Comparison of ENCODE assay signal across 31 mouse cellular contexts in genomic region chr11:100782568-100782967, GRCm38 (mm10). TPM values are rescaled to one million over a fixed set of nuclear protein-coding genes. Genes with fewer than 3 reads are reported as not detected.
DNase-seq lines count a peak whose midpoint lies in the region; ATAC-seq and TF ChIP-seq lines count a peak whose summit lies in the region.
"Had no signal": no experiment of that assay in that cellular context is flagged by ENCODE, and none has a peak within 500 bp of the region (broad histone marks: within the 10 kb centered on the region; RNA-seq: fewer than 3 reads in every experiment).

No protein-coding gene starts in this region.

- TF ChIP-seq POLR2A in liver, adult 2 months (IDR thresholded peaks at IDR 0.05; ENCODE audit: extremely low read depth, insufficient read depth, low read length) = no peak

- intact Hi-C loops in heart, postnatal 10 days (cut with DNase I) = no loop called here

- no peak overlapping the region for H3K4me2 ChIP-seq in heart, embryonic 13.5 days
- H3K4me2 ChIP-seq in liver, embryonic 11.5 days = no peak overlapping the region
- H3K4me2 ChIP-seq in stomach, postnatal 0 days (replicated peaks; ENCODE audit: low read depth) = no peak overlapping the region
- H3K4me2 ChIP-seq in forebrain, embryonic 16.5 days (ENCODE audit: low read length) = no peak overlapping the region
- H3K4me2 ChIP-seq: embryonic facial prominence, embryonic 12.5 days; limb, embryonic 12.5 days; liver, embryonic 13.5 days; lung, embryonic 14.5 days had no signal

- H3K79me2 ChIP-seq in liver, adult 2 months (ENCODE audit: control insufficient read depth, insufficient read depth, low read length) = no peaks in the 10 kb centered on the region

- WGBS in heart, embryonic 13.5 days = 84% methylated on average over 13 of the region's 13 CpGs
- WGBS in liver, adult 2 months = 68% methylated on average over 13 of the region's 13 CpGs
- 88% methylated on average over 13 of the region's 13 CpGs for WGBS in liver, embryonic 11.5 days
- 85% methylated on average over 13 of the region's 13 CpGs for WGBS in stomach, postnatal 0 days
- 90% methylated on average over 13 of the region's 13 CpGs for WGBS in forebrain, embryonic 16.5 days

- no peak for DNase-seq in heart, postnatal 10 days
- peak; percentile 70 for DNase-seq in liver, adult 2 months (ENCODE audit: extremely low read depth, low read depth, low spot score)
- DNase-seq in liver, embryonic 11.5 days (ENCODE audit: low spot score) = no peak
- peak; percentile 90 to 93 for DNase-seq in kidney, adult 8-10 months
- no peak for DNase-seq in stomach, postnatal 0 days (ENCODE audit: low spot score)
- no peak for DNase-seq in frontal cortex, postnatal 36 days (ENCODE audit: low spot score in 2 of 2)
- DNase-seq: adrenal gland, adult 2 months; cerebellum, adult 2 months; cerebellum, postnatal 25 days; gastrocnemius, adult 2 months; liver, embryonic 13.5 days; right cerebral cortex, adult 18-20 months; right cerebral cortex, postnatal 4 days; thymus, postnatal 25 days had no signal

- H3K9ac ChIP-seq in heart, embryonic 13.5 days = no peak overlapping the region
- no peak overlapping the region for H3K9ac ChIP-seq in liver, adult 2 months (ENCODE audit: low read depth, low read length)
- no peak overlapping the region for H3K9ac ChIP-seq in liver, embryonic 11.5 days (ENCODE audit: low read depth, low read length)
- H3K9ac ChIP-seq in stomach, postnatal 0 days (ENCODE audit: low read length) = no peak overlapping the region
- no peak overlapping the region for H3K9ac ChIP-seq in forebrain, embryonic 16.5 days (replicated peaks; ENCODE audit: low read depth, low read length)
- H3K9ac ChIP-seq: embryonic facial prominence, embryonic 12.5 days; limb, embryonic 12.5 days; liver, embryonic 13.5 days; lung, embryonic 14.5 days had no signal

- peaks cover 6% of the 10 kb centered on the region for H3K4me1 ChIP-seq in heart, embryonic 13.5 days
- H3K4me1 ChIP-seq in liver, adult 2 months (ENCODE audit: control insufficient read depth, insufficient read depth, low read length) = no peaks in the 10 kb centered on the region
- H3K4me1 ChIP-seq in liver, embryonic 11.5 days (replicated peaks; ENCODE audit: control insufficient read depth, insufficient read depth, low read length) = 0 out of 2 replicates have a peak, but pooled peaks cover 6% of the 10 kb centered on the region
- H3K4me1 ChIP-seq in stomach, postnatal 0 days (replicated peaks; ENCODE audit: control insufficient read depth, insufficient read depth) = no peaks in the 10 kb centered on the region
- H3K4me1 ChIP-seq in forebrain, embryonic 16.5 days (replicated peaks; ENCODE audit: control insufficient read depth, insufficient read depth, low read length) = no peaks in the 10 kb centered on the region

- no peak for TF ChIP-seq CTCF in liver, adult 2 months (IDR thresholded peaks at IDR 0.05; ENCODE audit: low read depth, low read length)
- TF ChIP-seq CTCF in stomach, postnatal 0 days (IDR thresholded peaks at IDR 0.05; ENCODE audit: low read depth) = no peak

- H3K4me3 ChIP-seq in heart, embryonic 13.5 days = no peak overlapping the region
- H3K4me3 ChIP-seq in liver, adult 2 months (ENCODE audit: insufficient read depth, low read depth, low read length) = no peak overlapping the region
- no peak overlapping the region for H3K4me3 ChIP-seq in liver, embryonic 11.5 days (ENCODE audit: low read depth, low read length)
- no peak overlapping the region for H3K4me3 ChIP-seq in stomach, postnatal 0 days (ENCODE audit: low read depth, low read length)
- no peak overlapping the region for H3K4me3 ChIP-seq in forebrain, embryonic 16.5 days (replicated peaks; ENCODE audit: low read length)
- H3K4me3 ChIP-seq: embryonic facial prominence, embryonic 12.5 days; gastrocnemius, adult 2 months; layer of hippocampus, adult 2 months; limb, embryonic 12.5 days; liver, embryonic 13.5 days had no signal

- TF ChIP-seq EP300 in stomach, postnatal 0 days (optimal IDR thresholded peaks at IDR 0.05) = no peak

- H3K9me3 ChIP-seq in heart, embryonic 13.5 days = no peaks in the 10 kb centered on the region
- no peaks in the 10 kb centered on the region for H3K9me3 ChIP-seq in liver, embryonic 11.5 days (ENCODE audit: control insufficient read depth, low read length)
- no peaks in the 10 kb centered on the region for H3K9me3 ChIP-seq in stomach, postnatal 0 days (ENCODE audit: control insufficient read depth, low read length)
- H3K9me3 ChIP-seq in forebrain, embryonic 16.5 days (ENCODE audit: control insufficient read depth, low read length) = no peaks in the 10 kb centered on the region
- H3K9me3 ChIP-seq: embryonic facial prominence, embryonic 12.5 days; limb, embryonic 12.5 days; liver, embryonic 13.5 days had no signal

- H3K27ac ChIP-seq in heart, embryonic 13.5 days (replicated peaks) = 0 out of 2 replicates have a peak overlapping the region, but pooled peaks have one; percentile 4
- peak overlapping the region; percentile 4; the same call in 1 of the 2 replicates for H3K27ac ChIP-seq in liver, adult 2 months (replicated peaks; ENCODE audit: insufficient read depth, low read depth, low read length)
- H3K27ac ChIP-seq in liver, embryonic 11.5 days (ENCODE audit: low read depth, low read length) = no peak overlapping the region
- no peak overlapping the region for H3K27ac ChIP-seq in stomach, postnatal 0 days (replicated peaks)
- H3K27ac ChIP-seq in forebrain, embryonic 16.5 days (ENCODE audit: low read length) = no peak overlapping the region
- H3K27ac ChIP-seq: embryonic facial prominence, embryonic 12.5 days; hindbrain, postnatal 0 days; layer of hippocampus, adult 2 months; limb, embryonic 12.5 days; liver, embryonic 13.5 days; macrophage had no signal

- peaks cover 87% of the 10 kb centered on the region for H3K36me3 ChIP-seq in heart, embryonic 13.5 days
- peaks cover 49% of the 10 kb centered on the region for H3K36me3 ChIP-seq in liver, adult 2 months (ENCODE audit: control insufficient read depth, insufficient read depth, low read length)
- peaks cover 31% of the 10 kb centered on the region for H3K36me3 ChIP-seq in liver, embryonic 11.5 days (ENCODE audit: control insufficient read depth, insufficient read depth, low read length)
- peaks cover 15% of the 10 kb centered on the region for H3K36me3 ChIP-seq in stomach, postnatal 0 days (ENCODE audit: control insufficient read depth, insufficient read depth, low read length)
- H3K36me3 ChIP-seq in forebrain, embryonic 16.5 days (ENCODE audit: control insufficient read depth, insufficient read depth) = peaks cover 2% of the 10 kb centered on the region; the same call in 1 of the 2 replicates

- ATAC-seq in heart, embryonic 13.5 days (ENCODE audit: extremely low read depth, insufficient number of reproducible peaks, low FRiP score, low TSS enrichment) = no peak
- ATAC-seq in liver, embryonic 11.5 days (replicated peaks; ENCODE audit: low FRiP score) = no peak
- 0 out of 2 replicates have a peak, but pooled peaks have one; percentile 7 for ATAC-seq in stomach, postnatal 0 days (ENCODE audit: low FRiP score, low TSS enrichment)
- no peak for ATAC-seq in forebrain, embryonic 16.5 days
- ATAC-seq: CD4-positive, CD25-positive, alpha-beta regulatory T cell, adult 4 months; hindbrain, postnatal 0 days; intestine, embryonic 16.5 days had no signal

- no peaks in the 10 kb centered on the region for H3K27me3 ChIP-seq in heart, embryonic 13.5 days (replicated peaks)
- H3K27me3 ChIP-seq in liver, adult 2 months (ENCODE audit: control insufficient read depth, insufficient read depth, low read length) = no peaks in the 10 kb centered on the region
- H3K27me3 ChIP-seq in liver, embryonic 11.5 days (replicated peaks; ENCODE audit: control insufficient read depth, insufficient read depth, low read length) = no peaks in the 10 kb centered on the region
- no peaks in the 10 kb centered on the region for H3K27me3 ChIP-seq in stomach, postnatal 0 days (ENCODE audit: control insufficient read depth, insufficient read depth, low read length)
- no peaks in the 10 kb centered on the region for H3K27me3 ChIP-seq in forebrain, embryonic 16.5 days (replicated peaks; ENCODE audit: control insufficient read depth, insufficient read depth, low read length)
- H3K27me3 ChIP-seq: embryonic facial prominence, embryonic 12.5 days; limb, embryonic 12.5 days; liver, embryonic 13.5 days had no signal

RNA-seq across cellular contexts. Expression of gene Ghdc, which starts 11.8 kb away (rescaled TPM):
- polyA plus RNA-seq in heart, embryonic 13.5 days (2015; fragmentation: Nextera tagmentation; extraction: Ambion mirVana) = 6.0 and 7.2 TPM in 2 replicates
- total RNA-seq in heart, postnatal 10 days (2021) = 10 to 100 TPM; 10.4 to 12.6 TPM
- total RNA-seq in liver, adult 2 months (2014; rRNA removed) = 7.1 and 8.5 TPM in 2 replicates
- polyA plus RNA-seq in liver, adult 2 months (2012; rRNA removed) = 17.0 and 17.5 TPM in 2 replicates
- polyA plus RNA-seq in liver, embryonic 11.5 days (2014; fragmentation: Nextera tagmentation; extraction: Ambion mirVana) = 3.1 and 3.8 TPM in 2 replicates
- polyA plus RNA-seq in stomach, postnatal 0 days (2015; fragmentation: Nextera tagmentation; extraction: Ambion mirVana) = 3.6 and 3.9 TPM in 2 replicates
- polyA plus RNA-seq in forebrain, embryonic 16.5 days (2015; fragmentation: Nextera tagmentation; extraction: Ambion mirVana) = 2.5 and 5.0 TPM in 2 replicates

RNA-seq across cellular contexts. Expression of gene Hcrt, which starts 19.8 kb away (rescaled TPM):
- polyA plus RNA-seq in heart, embryonic 13.5 days (2015; fragmentation: Nextera tagmentation; extraction: Ambion mirVana) = not detected in 2 replicates
- total RNA-seq in heart, postnatal 10 days (2021) = not detected
- total RNA-seq in liver, adult 2 months (2014; rRNA removed) = not detected in 2 replicates
- polyA plus RNA-seq in liver, adult 2 months (2012; rRNA removed) = not detected in 2 replicates
- polyA plus RNA-seq in liver, embryonic 11.5 days (2014; fragmentation: Nextera tagmentation; extraction: Ambion mirVana) = not detected in 2 replicates
- not detected in 2 replicates for polyA plus RNA-seq in stomach, postnatal 0 days (2015; fragmentation: Nextera tagmentation; extraction: Ambion mirVana)
- 0.92 TPM in 1 of 2 replicates, not detected in the other for polyA plus RNA-seq in forebrain, embryonic 16.5 days (2015; fragmentation: Nextera tagmentation; extraction: Ambion mirVana)
- total RNA-seq: adrenal gland, adult 2 months; gastrocnemius, adult 2 months; gastrocnemius, postnatal 4 days; hindbrain, postnatal 0 days; layer of hippocampus, adult 2 months; left cerebral cortex, postnatal 14 days; MEL had no signal
- polyA plus RNA-seq: adrenal gland, adult 2 months; CD4-positive, CD25-positive, alpha-beta regulatory T cell, adult 4 months; cerebellum, adult 2 months; embryonic facial prominence, embryonic 12.5 days; forebrain, embryonic 11.5 days; heart, embryonic 14.5 days; hindbrain, embryonic 11.5 days; intestine, embryonic 16.5 days; limb, embryonic 12.5 days; liver, embryonic 13.5 days; lung, embryonic 14.5 days; macrophage; stomach, embryonic 14.5 days had no signal

RNA-seq across cellular contexts. Expression of gene Kcnh4, which starts 22.8 kb away (rescaled TPM):
- polyA plus RNA-seq in heart, embryonic 13.5 days (2015; fragmentation: Nextera tagmentation; extraction: Ambion mirVana) = not detected in 2 replicates
- total RNA-seq in heart, postnatal 10 days (2021) = not detected
- not detected in 2 replicates for total RNA-seq in liver, adult 2 months (2014; rRNA removed)
- not detected in 2 replicates for polyA plus RNA-seq in liver, adult 2 months (2012; rRNA removed)
- polyA plus RNA-seq in liver, embryonic 11.5 days (2014; fragmentation: Nextera tagmentation; extraction: Ambion mirVana) = not detected in 2 replicates
- polyA plus RNA-seq in stomach, postnatal 0 days (2015; fragmentation: Nextera tagmentation; extraction: Ambion mirVana) = 0.06 TPM in 2 replicates
- polyA plus RNA-seq in forebrain, embryonic 16.5 days (2015; fragmentation: Nextera tagmentation; extraction: Ambion mirVana) = 3.5 and 6.8 TPM in 2 replicates
- total RNA-seq: gastrocnemius, adult 2 months had no signal
- polyA plus RNA-seq: CD4-positive, CD25-positive, alpha-beta regulatory T cell, adult 4 months; heart, embryonic 14.5 days; limb, embryonic 12.5 days; liver, embryonic 13.5 days; lung, embryonic 14.5 days; macrophage had no signal

RNA-seq across cellular contexts. Expression of gene Rab5c, which starts 44.6 kb away (rescaled TPM):
- 13.4 and 13.6 TPM in 2 replicates for polyA plus RNA-seq in heart, embryonic 13.5 days (2015; fragmentation: Nextera tagmentation; extraction: Ambion mirVana)
- total RNA-seq in heart, postnatal 10 days (2021) = 10 to 100 TPM; 85.3 to 97.8 TPM
- 70.8 and 71.3 TPM in 2 replicates for total RNA-seq in liver, adult 2 months (2014; rRNA removed)
- polyA plus RNA-seq in liver, adult 2 months (2012; rRNA removed) = 140 and 149 TPM in 2 replicates
- 51.2 TPM in 2 replicates for polyA plus RNA-seq in liver, embryonic 11.5 days (2014; fragmentation: Nextera tagmentation; extraction: Ambion mirVana)
- 18.4 and 22.0 TPM in 2 replicates for polyA plus RNA-seq in stomach, postnatal 0 days (2015; fragmentation: Nextera tagmentation; extraction: Ambion mirVana)
- 37.6 and 38.9 TPM in 2 replicates for polyA plus RNA-seq in forebrain, embryonic 16.5 days (2015; fragmentation: Nextera tagmentation; extraction: Ambion mirVana)

Comparison
In these comparisons a context has a peak if more than half of its experiments do, and no peak if none do; other contexts are left out.
1. H3K27ac ChIP-seq: peak in heart, embryonic 13.5 days (single experiment) and liver, adult 2 months (single experiment); none in liver, embryonic 11.5 days (single experiment), stomach, postnatal 0 days (single experiment) and forebrain, embryonic 16.5 days (single experiment).
2. DNase-seq: peak in liver, adult 2 months (single experiment) and kidney, adult 8-10 months (2 of 2); none in heart, postnatal 10 days (0 of 2), liver, embryonic 11.5 days (single experiment), stomach, postnatal 0 days (single experiment) and frontal cortex, postnatal 36 days (0 of 2).